Mouse (Mus musculus) central nervous system, embryonic 11.5 days (tissue): ENCODE measurements around the gene Plcb3. TPM values are rescaled to one million over a fixed set of nuclear protein-coding genes. Genes with fewer than 3 reads are reported as not detected.

Experiments used
- polyA plus RNA-seq: library from polyadenylated mRNA; depleted of rRNA; stranded (reverse); fragments of >200 nt; gene quantifications from 2 replicates; pipeline ENCODE4 v1.2.3, GENCODE M21; 2012; rRNA removed

The Plcb3 gene
- 39.2 and 39.3 TPM in 2 replicates for polyA plus RNA-seq

GRCm38 (mm10) chr19:6975537-6976521 is at the start of gene Plcb3:
Gene Plcb3, minus strand, starts transcription at chr19:6976470.

GRCm38 (mm10) chr19:7019191-7019590 is 42.9 kb upstream of the Plcb3 start, which contains the start of gene Fermt3:
Gene Fermt3, minus strand, starts transcription at chr19:7019469.

GRCm38 (mm10) chr19:6996006-6996405 is 19.7 kb upstream of the Plcb3 start, which contains the start of the genes Nudt22 and Trpt1:
Gene Nudt22, minus strand, starts transcription at chr19:6996117.
Gene Trpt1, plus strand, starts transcription at chr19:6996131.

GRCm38 (mm10) chr19:6992011-6992858 is 16.0 kb upstream of the Plcb3 start, which contains the start of gene Dnajc4:
Gene Dnajc4, minus strand, starts transcription at chr19:6992572.

GRCm38 (mm10) chr19:6987061-6987903 is 11.0 kb upstream of the Plcb3 start, which contains the start of gene Vegfb:
Gene Vegfb, minus strand, starts transcription at chr19:6987651.

GRCm38 (mm10) chr19:6980381-6981093 is 4.3 kb upstream of the Plcb3 start, which contains the start of gene Fkbp2:
Gene Fkbp2, minus strand, starts transcription at chr19:6980501.

GRCm38 (mm10) chr19:6974211-6975205 is 1.8 kb downstream of the Plcb3 start, which contains the start of gene Ppp1r14b:
Gene Ppp1r14b, plus strand, starts transcription at chr19:6974968.

GRCm38 (mm10) chr19:6942249-6942691 is 34.0 kb downstream of the Plcb3 start, which contains the start of gene Gpr137:
Gene Gpr137, minus strand, starts transcription at chr19:6942480.

GRCm38 (mm10) chr19:6941372-6942248 is 34.7 kb downstream of the Plcb3 start, which contains the start of gene Bad:
Gene Bad, plus strand, starts transcription at chr19:6941861.

GRCm38 (mm10) chr19:6934195-6934977 is 41.9 kb downstream of the Plcb3 start, which contains the start of gene Kcnk4:
Gene Kcnk4, minus strand, starts transcription at chr19:6934515.

GRCm38 (mm10) chr19:6925307-6925573 is 51.0 kb downstream of the Plcb3 start, which contains the start of gene Catsperz:
Gene Catsperz, minus strand, starts transcription at chr19:6925380.

GRCm38 (mm10) chr19:6921647-6922567 is 54.4 kb downstream of the Plcb3 start, which contains the start of gene Esrra:
Gene Esrra, minus strand, starts transcription at chr19:6921813.

GRCm38 (mm10) chr19:6909507-6910289 is 66.6 kb downstream of the Plcb3 start, which contains the start of the genes Trmt112 and Prdx5:
Gene Trmt112, plus strand, starts transcription at chr19:6909698.
Gene Prdx5, minus strand, starts transcription at chr19:6910106.

